Mouse (Mus musculus) adrenal gland, postnatal 36 days (tissue): ENCODE data around the gene Xylt1. TPM values are rescaled to one million over a fixed set of nuclear protein-coding genes. Genes with fewer than 3 reads are reported as not detected.

ENCODE experiments used
- DNase-seq, 2 experiments: peaks; one replicate each; pipeline ENCODE4 v3.0.0; 2021; ENCODE audit warnings: mixed read lengths in 1 of 2
- total RNA-seq, 2 experiments: library from RNA; stranded (reverse); gene quantifications; 2 replicates each; pipeline ENCODE4 v1.2.3; 2021

Gene Xylt1
- total RNA-seq, 2 experiments from 2014 or later: 4.9 to 8.2 TPM

- DNase-seq: no peak
Measured at GRCm38 (mm10) chr7:117699343-117699985, 318.7 kb downstream of the Xylt1 start.

- no peak for DNase-seq
Measured at GRCm38 (mm10) chr7:117700066-117700465, 319.3 kb downstream of the Xylt1 start.

- DNase-seq: peak; percentile 4 to 6
Measured at GRCm38 (mm10) chr7:117709901-117710607, 329.3 kb downstream of the Xylt1 start.

GRCm38 (mm10) chr7:117716876-117717408, 336.2 kb downstream of the Xylt1 start:
- DNase-seq: no peak

- DNase-seq: no peak
Measured at GRCm38 (mm10) chr7:117720426-117720825, 339.6 kb downstream of the Xylt1 start.
